Mouse (Mus musculus) liver, adult 2 months (tissue): ENCODE measurements around the gene Cyp4a30b. TPM values are rescaled to one million over a fixed set of nuclear protein-coding genes. Genes with fewer than 3 reads are reported as not detected.
A peak's percentile ranks its signal among the peaks of the same experiment; 100 is the strongest.
"Not testable (repeated sequence)": the region's sequence is repeated elsewhere in the genome, so short reads cannot be mapped to it uniquely, and the experiment has no call there.

Experiments
- DNase-seq: peaks from one replicate; pipeline ENCODE4 v3.0.0-alpha.2; 2011; ENCODE audit warnings: low read depth, low spot score; ENCODE audit errors: extremely low read depth
- H3K27ac ChIP-seq: fragments of 200-500 bp; replicated peaks from 2 replicates; pipeline ENCODE4 v1.5.1; 2012; ENCODE audit warnings: low read depth, mild to moderate bottlenecking, control low read depth, inconsistent platforms, low read length; ENCODE audit not compliant: insufficient read depth
- H3K27me3 ChIP-seq: fragments of 200-500 bp; 2 replicates; pipeline ENCODE4 v1.6.1; 2012; ENCODE audit warnings: mild to moderate bottlenecking, moderate library complexity, low read length, inconsistent platforms; ENCODE audit not compliant: control insufficient read depth, insufficient read depth
- H3K36me3 ChIP-seq: fragments of 200-500 bp; 2 replicates; pipeline ENCODE4 v1.6.1; 2012; ENCODE audit warnings: low read length, inconsistent platforms; ENCODE audit not compliant: control insufficient read depth, insufficient read depth
- H3K4me1 ChIP-seq: fragments of 200-500 bp; 2 replicates; pipeline ENCODE4 v1.6.1; 2011; ENCODE audit warnings: low read length; ENCODE audit not compliant: control insufficient read depth, insufficient read depth
- H3K4me3 ChIP-seq: fragments of 200-500 bp; 2 replicates; pipeline ENCODE4 v1.5.1; 2011; ENCODE audit warnings: low read depth, mild to moderate bottlenecking, control low read depth, low read length, moderate library complexity; ENCODE audit not compliant: insufficient read depth
- H3K79me2 ChIP-seq: fragments of 200-500 bp; 2 replicates; pipeline ENCODE4 v1.6.1; 2012; ENCODE audit warnings: inconsistent platforms, mild to moderate bottlenecking, low read length, moderate library complexity; ENCODE audit not compliant: control insufficient read depth, insufficient read depth
- H3K9ac ChIP-seq: fragments of 200-500 bp; 2 replicates; pipeline ENCODE4 v1.6.1; 2012; ENCODE audit warnings: low read depth, mild to moderate bottlenecking, control low read depth, inconsistent platforms, low read length
- CTCF ChIP-seq: fragments of 200-500 bp; IDR thresholded peaks from 2 replicates; pipeline ENCODE4 v1.5.1; 2011; ENCODE audit warnings: low read depth, low read length, control low read depth
- POLR2A ChIP-seq: fragments of 200-500 bp; IDR thresholded peaks from 2 replicates; pipeline ENCODE4 v1.6.1; 2011; ENCODE audit warnings: low read length, control low read depth; ENCODE audit not compliant: insufficient read depth; ENCODE audit errors: extremely low read depth
- WGBS: fragments of 180-500 bp; shearing (Covaris S2); methylation state at CpG from one replicate; pipeline ENCODE4 v1.1.7; 2018; 5-methylcytosine and 5-hydroxymethylcytosine counted together
- polyA plus RNA-seq: library from polyadenylated mRNA; depleted of rRNA; stranded (reverse); fragments of >200 nt; gene quantifications from 2 replicates; pipeline ENCODE4 v1.2.3, GENCODE M21; 2012; rRNA removed
- total RNA-seq: library from RNA; depleted of rRNA; stranded (reverse); fragments of >200 nt; gene quantifications from 2 replicates; pipeline ENCODE4 v1.2.3, GENCODE M21; 2014; rRNA removed

Gene Cyp4a30b
- total and polyA plus RNA-seq, 2 experiments = not detected

GRCm38 (mm10) chr4:115496001-115496400 lies 43.6 kb downstream of the Cyp4a30b start, which contains the start of gene Cyp4a14:
TSS of gene Cyp4a14 (minus strand) at chr4:115496142.
- DNase-seq = peak; percentile 87
- Histone ChIP-seq H3K79me2 (no peaks in the 10 kb centered on the region), H3K4me1 (peaks cover 15% of the 10 kb centered on the region; the same call in 1 of the 2 replicates), H3K9ac (peak within 1 kb of the TSS; percentile 7; the same call in 1 of the 2 replicates), H3K36me3 (peaks cover 4% of the 10 kb centered on the region; the same call in 1 of the 2 replicates), H3K27me3 (no peaks in the 10 kb centered on the region), H3K27ac (peak within 1 kb of the TSS; percentile 52; the same call in 1 of the 2 replicates), H3K4me3 (peak within 1 kb of the TSS; percentile 12)
- TF ChIP-seq CTCF (no peak), POLR2A (no peak)
- 21% methylated on average over 1 of the region's 1 CpGs for WGBS

- peaks cover 15% of the 10 kb centered on the region; the same call in 1 of the 2 replicates for H3K4me1 ChIP-seq
- H3K27me3 ChIP-seq = no peaks in the 10 kb centered on the region
- no peaks in the 10 kb centered on the region for H3K79me2 ChIP-seq
- 22% methylated on average over 3 of the region's 3 CpGs for WGBS
- H3K4me3 ChIP-seq = no peak overlapping the region
- DNase-seq = peak; percentile 95
- peaks cover under 1% of the 10 kb centered on the region; the same call in 1 of the 2 replicates for H3K36me3 ChIP-seq
- TF ChIP-seq POLR2A = no peak
- TF ChIP-seq CTCF = no peak
- no peak overlapping the region for H3K9ac ChIP-seq
- 0 out of 2 replicates have a peak overlapping the region, but pooled peaks have one; percentile 52 for H3K27ac ChIP-seq
These were observed 45.1 kb downstream of the Cyp4a30b start for GRCm38 (mm10) chr4:115497466-115497865.

- Histone ChIP-seq H3K4me1 (peaks cover 10% of the 10 kb centered on the region), H3K27ac (peak overlapping the region; percentile 29)
- not testable (repeated sequence) for H3K9ac ChIP-seq, H3K27me3 ChIP-seq, H3K4me3 ChIP-seq, H3K36me3 ChIP-seq, H3K79me2 ChIP-seq
- peak; percentile 94 for DNase-seq
These were observed 61.6 kb downstream of the Cyp4a30b start for GRCm38 (mm10) chr4:115513964-115514363.

GRCm38 (mm10) chr4:115518000-115518399 lies 65.6 kb downstream of the Cyp4a30b start, which contains the start of gene Cyp4a10:
TSS of gene Cyp4a10 (plus strand) at chr4:115518264.
- not testable (repeated sequence) for H3K27me3 ChIP-seq, H3K36me3 ChIP-seq, H3K79me2 ChIP-seq
- peak; percentile 83 for DNase-seq
- peak within 1 kb of the TSS; percentile 68 for H3K9ac ChIP-seq
- peak within 1 kb of the TSS; percentile 37 for H3K4me3 ChIP-seq
- 34% methylated on average over 5 of the region's 5 CpGs for WGBS
- peak within 1 kb of the TSS; percentile 76 for H3K27ac ChIP-seq
- TF ChIP-seq POLR2A = 0 out of 2 replicates have a peak, but pooled peaks have one; percentile 35
- H3K4me1 ChIP-seq = peaks cover 16% of the 10 kb centered on the region

- TF ChIP-seq CTCF (no peak), POLR2A (no peak)
- no peak for DNase-seq
These were observed 67.0 kb downstream of the Cyp4a30b start for GRCm38 (mm10) chr4:115519444-115519843.

More at GRCm38 (mm10) chr4:115519444-115519843, 67.0 kb downstream of the Cyp4a30b start:
- Histone ChIP-seq H3K79me2 (no peaks in the 10 kb centered on the region), H3K27me3 (no peaks in the 10 kb centered on the region), H3K36me3 (peaks cover 9% of the 10 kb centered on the region), H3K27ac (peak overlapping the region; percentile 74), H3K4me3 (peak overlapping the region; percentile 37; the same call in 1 of the 2 replicates), H3K9ac (no peak overlapping the region), H3K4me1 (peaks cover 14% of the 10 kb centered on the region)
- 18% methylated on average over 4 of the region's 4 CpGs for WGBS

Other genes starting within 250 kb of the Cyp4a30b start
- gene Cyp4a29, start 210.5 kb upstream of the Cyp4a30b start, total RNA-seq = not detected in 2 replicates
- not detected in 2 replicates for gene Cyp4a29, start 210.5 kb upstream of the Cyp4a30b start, polyA plus RNA-seq
- gene Cyp4a12a, start 153.6 kb upstream of the Cyp4a30b start, total RNA-seq = 0.34 and 0.37 TPM in 2 replicates
- gene Cyp4a12a, start 153.6 kb upstream of the Cyp4a30b start, polyA plus RNA-seq = 0.91 and 8.7 TPM in 2 replicates
- 0.37 and 0.47 TPM in 2 replicates for gene Cyp4a12b, start 41.0 kb upstream of the Cyp4a30b start, total RNA-seq
- 0.18 TPM in 1 of 2 replicates, not detected in the other for gene Cyp4a12b, start 41.0 kb upstream of the Cyp4a30b start, polyA plus RNA-seq
- 420 and 442 TPM in 2 replicates for gene Cyp4a14, start 43.5 kb downstream of the Cyp4a30b start, total RNA-seq
- 291 and 455 TPM in 2 replicates for gene Cyp4a14, start 43.5 kb downstream of the Cyp4a30b start, polyA plus RNA-seq
- 375 and 556 TPM in 2 replicates for gene Cyp4a10, start 65.7 kb downstream of the Cyp4a30b start, total RNA-seq
- gene Cyp4a10, start 65.7 kb downstream of the Cyp4a30b start, polyA plus RNA-seq = 427 and 619 TPM in 2 replicates
- 8.3 and 19.2 TPM in 2 replicates for gene Cyp4a31, start 111.0 kb downstream of the Cyp4a30b start, total RNA-seq
- 7.3 and 8.5 TPM in 2 replicates for gene Cyp4a31, start 111.0 kb downstream of the Cyp4a30b start, polyA plus RNA-seq
- 19.5 and 23.2 TPM in 2 replicates for gene Cyp4a32, start 148.4 kb downstream of the Cyp4a30b start, total RNA-seq
- gene Cyp4a32, start 148.4 kb downstream of the Cyp4a30b start, polyA plus RNA-seq = 8.4 and 12.2 TPM in 2 replicates
- 34.9 and 38.7 TPM in 2 replicates for gene Cyp4b1, start 195.1 kb downstream of the Cyp4a30b start, total RNA-seq
- 17.5 and 24.3 TPM in 2 replicates for gene Cyp4b1, start 195.1 kb downstream of the Cyp4a30b start, polyA plus RNA-seq